Mouse (Mus musculus): ENCODE measurements around the gene Fbn1. TPM values are rescaled to one million over a fixed set of nuclear protein-coding genes. Genes with fewer than 3 reads are reported as not detected.

Fbn1 gene
- polyA plus RNA-seq, 1 experiment from 2014 or later: 8.2 TPM

GRCm38 (mm10) chr2:125298841-125299240 is 209.0 kb downstream of the Fbn1 start:
- DNase-seq (ENCODE audit: low spot score) (no peak), ATAC-seq (ENCODE audit: insufficient read depth, low FRiP score, low TSS enrichment) (no peak)
- Histone ChIP-seq H3K9me3 (ENCODE audit: control insufficient read depth, low read length) (no peaks in the 10 kb centered on the region), H3K4me1 (ENCODE audit: control insufficient read depth, insufficient read depth, low read length) (no peaks in the 10 kb centered on the region), H3K27ac (ENCODE audit: low read depth, low read length) (no peak overlapping the region), H3K27me3 (ENCODE audit: control insufficient read depth, insufficient read depth, low read length) (no peaks in the 10 kb centered on the region), H3K4me2 (ENCODE audit: low read depth) (no peak overlapping the region), H3K9ac (ENCODE audit: low read length) (no peak overlapping the region), H3K4me3 (ENCODE audit: low read depth, low read length) (no peak overlapping the region), H3K36me3 (ENCODE audit: control insufficient read depth, insufficient read depth, low read length) (no peaks in the 10 kb centered on the region)
- WGBS: 91% methylated on average over 1 of the region's 1 CpGs

GRCm38 (mm10) chr2:125295526-125295925 is 212.3 kb downstream of the Fbn1 start:
- no peaks in the 10 kb centered on the region for H3K36me3 ChIP-seq (ENCODE audit: control insufficient read depth, insufficient read depth, low read length)
- no peaks in the 10 kb centered on the region for H3K9me3 ChIP-seq (ENCODE audit: control insufficient read depth, low read length)
- H3K9ac ChIP-seq (ENCODE audit: low read length): no peak overlapping the region
- ATAC-seq (ENCODE audit: insufficient read depth, low FRiP score, low TSS enrichment) (no peak), DNase-seq (ENCODE audit: low spot score) (no peak)
- no peak overlapping the region for H3K27ac ChIP-seq (ENCODE audit: low read depth, low read length)
- no peaks in the 10 kb centered on the region for H3K27me3 ChIP-seq (ENCODE audit: control insufficient read depth, insufficient read depth, low read length)
- H3K4me3 ChIP-seq (ENCODE audit: low read depth, low read length): no peak overlapping the region
- no peak overlapping the region for H3K4me2 ChIP-seq (ENCODE audit: low read depth)
- WGBS: 92% methylated on average over 3 of the region's 3 CpGs
- no peaks in the 10 kb centered on the region for H3K4me1 ChIP-seq (ENCODE audit: control insufficient read depth, insufficient read depth, low read length)

DNA sequence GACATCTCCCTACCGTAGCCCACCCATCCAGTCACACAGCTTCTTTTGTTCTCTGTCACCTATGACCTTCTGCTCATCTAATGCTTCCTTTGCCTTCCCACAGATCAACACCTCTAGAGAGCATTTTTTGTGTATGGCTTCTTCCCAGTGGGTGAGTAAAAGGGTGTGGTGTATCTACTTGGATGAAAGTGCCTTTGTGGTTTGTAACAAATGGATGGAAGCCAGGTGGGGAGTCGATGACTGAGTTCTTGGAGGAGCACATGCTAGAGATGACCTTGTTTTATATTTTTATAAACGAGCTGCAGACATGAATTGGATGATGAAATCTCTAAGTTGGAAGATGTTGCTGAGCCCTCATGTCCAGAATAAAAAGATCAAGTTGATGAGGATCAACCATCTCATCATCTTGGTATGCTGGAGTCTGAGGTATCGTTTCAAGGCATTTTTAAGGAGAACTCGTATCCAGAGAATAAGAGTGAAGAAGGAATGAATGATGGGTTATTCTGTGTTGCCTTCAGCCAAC is 213.8 kb downstream of the Fbn1 start:
- H3K9ac ChIP-seq (ENCODE audit: low read length): no peak overlapping the region
- ATAC-seq (ENCODE audit: insufficient read depth, low FRiP score, low TSS enrichment): no peak

DNA sequence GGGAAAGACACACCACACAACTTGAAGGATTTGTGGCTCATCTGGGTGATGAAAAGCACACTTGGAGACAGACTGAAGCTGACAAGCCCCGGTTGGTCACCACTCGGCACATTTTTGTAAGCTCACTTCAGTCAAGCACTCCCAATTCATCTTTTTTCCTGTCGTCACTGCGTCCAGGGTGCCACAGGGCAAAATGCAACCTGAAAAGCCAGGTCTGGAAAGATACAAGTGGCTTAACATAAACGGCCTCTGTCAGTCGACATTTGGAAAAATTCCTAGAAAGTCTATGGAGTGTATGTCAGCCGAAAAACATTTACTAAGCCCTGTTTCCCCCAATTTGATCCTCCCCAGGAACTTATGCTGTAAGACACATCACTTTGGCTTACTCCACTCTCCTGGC is 215.2 kb downstream of the Fbn1 start:
- Histone ChIP-seq H3K4me3 (ENCODE audit: low read depth, low read length) (no peak overlapping the region), H3K4me2 (ENCODE audit: low read depth) (no peak overlapping the region), H3K36me3 (ENCODE audit: control insufficient read depth, insufficient read depth, low read length) (no peaks in the 10 kb centered on the region), H3K9me3 (ENCODE audit: control insufficient read depth, low read length) (no peaks in the 10 kb centered on the region), H3K4me1 (ENCODE audit: control insufficient read depth, insufficient read depth, low read length) (no peaks in the 10 kb centered on the region), H3K27ac (ENCODE audit: low read depth, low read length) (no peak overlapping the region), H3K9ac (ENCODE audit: low read length) (no peak overlapping the region), H3K27me3 (ENCODE audit: control insufficient read depth, insufficient read depth, low read length) (no peaks in the 10 kb centered on the region)
- 83% methylated on average over 7 of the region's 7 CpGs for WGBS
- ATAC-seq (ENCODE audit: insufficient read depth, low FRiP score, low TSS enrichment) (no peak), DNase-seq (ENCODE audit: low spot score) (no peak)

More for the DNA sequence above, 213.8 kb downstream of the Fbn1 start:
- Histone ChIP-seq H3K4me2 (ENCODE audit: low read depth) (no peak overlapping the region), H3K27me3 (ENCODE audit: control insufficient read depth, insufficient read depth, low read length) (no peaks in the 10 kb centered on the region), H3K36me3 (ENCODE audit: control insufficient read depth, insufficient read depth, low read length) (no peaks in the 10 kb centered on the region), H3K9me3 (ENCODE audit: control insufficient read depth, low read length) (no peaks in the 10 kb centered on the region), H3K4me3 (ENCODE audit: low read depth, low read length) (no peak overlapping the region), H3K4me1 (ENCODE audit: control insufficient read depth, insufficient read depth, low read length) (no peaks in the 10 kb centered on the region), H3K27ac (ENCODE audit: low read depth, low read length) (no peak overlapping the region)
- 84% methylated on average over 5 of the region's 5 CpGs for WGBS
- no peak for DNase-seq (ENCODE audit: low spot score)

- 86% methylated on average over 1 of the region's 1 CpGs for WGBS
- Histone ChIP-seq H3K9ac (ENCODE audit: low read length) (no peak overlapping the region), H3K27me3 (ENCODE audit: control insufficient read depth, insufficient read depth, low read length) (no peaks in the 10 kb centered on the region), H3K27ac (ENCODE audit: low read depth, low read length) (no peak overlapping the region), H3K4me3 (ENCODE audit: low read depth, low read length) (no peak overlapping the region), H3K4me2 (ENCODE audit: low read depth) (no peak overlapping the region), H3K4me1 (ENCODE audit: control insufficient read depth, insufficient read depth, low read length) (no peaks in the 10 kb centered on the region), H3K9me3 (ENCODE audit: control insufficient read depth, low read length) (no peaks in the 10 kb centered on the region), H3K36me3 (ENCODE audit: control insufficient read depth, insufficient read depth, low read length) (no peaks in the 10 kb centered on the region)
- DNase-seq (ENCODE audit: low spot score): no peak
- no peak for ATAC-seq (ENCODE audit: insufficient read depth, low FRiP score, low TSS enrichment)
Measured at GRCm38 (mm10) chr2:125291101-125291500, 216.7 kb downstream of the Fbn1 start.

GRCm38 (mm10) chr2:125290197-125290965 is 217.4 kb downstream of the Fbn1 start:
- no peak for DNase-seq (ENCODE audit: low spot score)
- Histone ChIP-seq H3K9me3 (ENCODE audit: control insufficient read depth, low read length) (no peaks in the 10 kb centered on the region), H3K4me3 (ENCODE audit: low read depth, low read length) (no peak overlapping the region), H3K27ac (ENCODE audit: low read depth, low read length) (no peak overlapping the region), H3K27me3 (ENCODE audit: control insufficient read depth, insufficient read depth, low read length) (no peaks in the 10 kb centered on the region), H3K9ac (ENCODE audit: low read length) (no peak overlapping the region), H3K36me3 (ENCODE audit: control insufficient read depth, insufficient read depth, low read length) (no peaks in the 10 kb centered on the region), H3K4me1 (ENCODE audit: control insufficient read depth, insufficient read depth, low read length) (no peaks in the 10 kb centered on the region), H3K4me2 (ENCODE audit: low read depth) (no peak overlapping the region)
- no peak for ATAC-seq (ENCODE audit: insufficient read depth, low FRiP score, low TSS enrichment)
- WGBS: 75% methylated on average over 10 of the region's 10 CpGs

- Histone ChIP-seq H3K9ac (ENCODE audit: low read length) (no peak overlapping the region), H3K4me3 (ENCODE audit: low read depth, low read length) (no peak overlapping the region), H3K9me3 (ENCODE audit: control insufficient read depth, low read length) (no peaks in the 10 kb centered on the region), H3K27ac (ENCODE audit: low read depth, low read length) (no peak overlapping the region), H3K27me3 (ENCODE audit: control insufficient read depth, insufficient read depth, low read length) (no peaks in the 10 kb centered on the region), H3K4me1 (ENCODE audit: control insufficient read depth, insufficient read depth, low read length) (no peaks in the 10 kb centered on the region), H3K36me3 (ENCODE audit: control insufficient read depth, insufficient read depth, low read length) (no peaks in the 10 kb centered on the region), H3K4me2 (ENCODE audit: low read depth) (no peak overlapping the region)
- DNase-seq (ENCODE audit: low spot score) (no peak), ATAC-seq (ENCODE audit: insufficient read depth, low FRiP score, low TSS enrichment) (no peak)
- WGBS: 90% methylated on average over 4 of the region's 4 CpGs
Measured at GRCm38 (mm10) chr2:125285777-125286176, 222.0 kb downstream of the Fbn1 start.

DNA sequence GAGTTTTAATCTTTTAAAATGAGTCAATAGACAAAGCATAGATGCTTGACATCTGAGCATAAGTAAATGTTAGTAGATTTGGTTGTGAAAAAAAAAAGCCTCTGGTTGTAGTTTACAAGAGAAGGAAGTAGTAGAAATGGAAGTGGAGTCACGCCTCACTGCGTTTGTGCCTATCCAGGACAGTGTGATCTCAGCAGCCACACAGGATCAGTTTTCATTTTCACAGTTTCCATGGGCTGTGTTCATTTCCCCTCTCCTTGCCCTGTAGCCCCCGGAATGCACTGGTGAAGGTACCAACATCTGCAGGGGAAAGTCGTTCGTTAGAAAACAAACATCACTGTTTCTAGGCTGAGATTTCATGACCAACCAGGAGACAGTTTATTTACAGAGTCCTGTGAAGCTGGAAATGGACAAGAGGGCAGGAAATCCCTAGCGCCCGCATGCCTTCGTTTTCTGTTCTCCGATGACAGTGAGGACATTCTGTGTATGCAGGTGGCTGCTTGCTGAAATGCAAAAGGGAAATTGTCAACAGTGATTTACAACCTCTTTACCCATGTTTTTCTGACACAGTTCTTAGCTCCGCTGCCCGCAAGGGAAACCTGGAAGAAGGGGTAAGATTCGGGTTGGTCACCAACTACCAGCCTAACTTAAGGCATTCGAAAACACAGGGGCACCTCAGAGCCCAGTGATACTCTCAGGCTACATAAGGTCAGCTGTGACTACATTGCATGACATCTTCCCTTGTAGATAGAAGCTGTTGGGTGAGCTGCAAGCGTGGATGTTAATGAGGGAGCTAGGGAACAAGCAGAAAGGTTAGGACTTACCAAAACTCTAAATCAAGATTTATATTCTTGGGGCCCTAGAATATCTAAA is 225.2 kb downstream of the Fbn1 start:
- no peak overlapping the region for H3K4me3 ChIP-seq (ENCODE audit: low read depth, low read length)
- no peaks in the 10 kb centered on the region for H3K36me3 ChIP-seq (ENCODE audit: control insufficient read depth, insufficient read depth, low read length)
- WGBS: 58% methylated on average over 14 of the region's 14 CpGs
- H3K9ac ChIP-seq (ENCODE audit: low read length): no peak overlapping the region
- DNase-seq (ENCODE audit: low spot score) (no peak), ATAC-seq (ENCODE audit: insufficient read depth, low FRiP score, low TSS enrichment) (no peak)
- no peak overlapping the region for H3K4me2 ChIP-seq (ENCODE audit: low read depth)
- H3K27ac ChIP-seq (ENCODE audit: low read depth, low read length): no peak overlapping the region
- no peaks in the 10 kb centered on the region for H3K27me3 ChIP-seq (ENCODE audit: control insufficient read depth, insufficient read depth, low read length)
- H3K9me3 ChIP-seq (ENCODE audit: control insufficient read depth, low read length): no peaks in the 10 kb centered on the region
- H3K4me1 ChIP-seq (ENCODE audit: control insufficient read depth, insufficient read depth, low read length): no peaks in the 10 kb centered on the region
